In genomic region chr4:33582986-33583720, GRCm38 (mm10) we compare ENCODE assay signal across 25 mouse cellular contexts.
"Had no signal": no experiment of that assay in that cellular context is flagged by ENCODE, and none has a peak within 500 bp of the region (broad histone marks: within the 10 kb centered on the region; RNA-seq: fewer than 3 reads in every experiment).

No protein-coding gene starts in this region.

- H3K4me2 ChIP-seq: heart, embryonic 11.5 days; heart, embryonic 13.5 days; heart, embryonic 15.5 days; hindbrain, embryonic 13.5 days; intestine, embryonic 15.5 days; limb, embryonic 13.5 days; limb, embryonic 15.5 days; liver, embryonic 12.5 days had no signal

- H3K9me3 ChIP-seq: heart, embryonic 13.5 days; heart, embryonic 15.5 days; intestine, embryonic 15.5 days; kidney, embryonic 15.5 days; limb, embryonic 13.5 days; limb, embryonic 15.5 days; liver, embryonic 12.5 days had no signal

- H3K4me3 ChIP-seq: heart, embryonic 13.5 days; heart, embryonic 15.5 days; hindbrain, embryonic 13.5 days; intestine, embryonic 15.5 days; kidney, embryonic 15.5 days; limb, embryonic 13.5 days; limb, embryonic 15.5 days; liver, embryonic 12.5 days had no signal

- H3K4me1 ChIP-seq: intestine, embryonic 15.5 days had no signal

- H3K27me3 ChIP-seq: hindbrain, embryonic 13.5 days; intestine, embryonic 15.5 days; limb, embryonic 13.5 days; limb, embryonic 15.5 days had no signal

- DNase-seq: gastrocnemius, postnatal 14 days; gastrocnemius, postnatal 36 days; heart, adult 18-20 months; heart, postnatal 14 days; heart, postnatal 36 days; kidney, adult 11 months; kidney, adult 2 months; kidney, adult 9 months; kidney, postnatal 14 days; kidney, postnatal 36 days; layer of hippocampus, adult 9-11 months; layer of hippocampus, postnatal 36 days; left cerebral cortex, postnatal 4 days had no signal

- H3K36me3 ChIP-seq: heart, embryonic 13.5 days; heart, embryonic 15.5 days; hindbrain, embryonic 13.5 days; intestine, embryonic 15.5 days; kidney, embryonic 15.5 days; limb, embryonic 13.5 days; limb, embryonic 15.5 days; liver, embryonic 12.5 days had no signal

- H3K9ac ChIP-seq: heart, embryonic 13.5 days; heart, embryonic 15.5 days; hindbrain, embryonic 13.5 days; intestine, embryonic 15.5 days; kidney, embryonic 15.5 days; limb, embryonic 13.5 days; limb, embryonic 15.5 days; liver, embryonic 12.5 days; liver, embryonic 14.5 days had no signal

- H3K27ac ChIP-seq: heart, embryonic 13.5 days; heart, embryonic 15.5 days; hindbrain, embryonic 13.5 days; intestine, embryonic 15.5 days; kidney, embryonic 15.5 days; kidney, postnatal 0 days; limb, embryonic 13.5 days; limb, embryonic 15.5 days; liver, embryonic 12.5 days; liver, embryonic 14.5 days had no signal

- ATAC-seq: hindbrain, embryonic 16.5 days; intestine, embryonic 15.5 days; liver, embryonic 12.5 days had no signal
